In the genomic region with DNA sequence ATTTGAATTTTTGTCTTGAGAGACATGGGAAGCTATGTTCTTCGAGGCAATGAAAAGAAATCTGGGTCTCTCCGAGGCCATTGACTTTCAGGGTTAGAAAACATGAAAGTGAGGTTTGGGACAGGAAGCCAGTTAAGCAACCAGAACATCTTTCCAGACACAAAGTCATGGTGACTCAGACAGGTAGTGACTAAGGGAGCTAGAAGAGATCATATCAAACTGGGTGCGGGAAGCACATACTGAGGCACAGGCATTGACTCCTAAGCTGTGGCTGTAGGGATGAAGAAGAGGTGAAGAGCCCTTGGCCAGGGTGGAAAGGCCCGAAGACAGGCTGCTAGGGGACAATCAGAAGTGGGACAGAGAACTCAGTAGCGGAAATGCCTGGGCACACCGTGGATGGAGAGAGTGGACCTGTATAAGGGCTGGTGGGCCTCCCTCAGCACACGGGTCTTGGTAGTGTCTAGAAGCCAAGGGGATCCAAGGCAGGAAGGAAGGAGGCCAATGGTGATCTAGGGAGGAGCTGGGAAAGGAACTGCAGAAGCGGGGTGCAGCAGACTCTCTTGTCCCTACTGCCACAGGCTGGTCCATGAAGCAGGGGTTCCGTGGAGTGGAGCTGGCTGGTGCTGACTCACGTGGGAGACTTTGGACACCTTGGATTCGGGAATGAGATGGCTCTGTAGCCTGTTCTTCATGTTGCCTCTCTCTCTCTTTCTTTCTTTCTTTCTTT, we compare ENCODE assay signal across 8 mouse cellular contexts. TPM values are rescaled to one million over a fixed set of nuclear protein-coding genes. Genes with fewer than 3 reads are reported as not detected.
DNase-seq lines count a peak whose midpoint lies in the region; ATAC-seq and TF ChIP-seq lines count a peak whose summit lies in the region.

No protein-coding gene starts in this region.

- H3K4me3 ChIP-seq in spleen, adult 2 months (ENCODE audit: extremely low read depth, insufficient read depth, insufficient read length): no peak overlapping the region; the same call in 1 of the 2 replicates
- peak overlapping the region; percentile 96 for H3K4me3 ChIP-seq in embryonic facial prominence, embryonic 13.5 days
- H3K4me3 ChIP-seq in limb, embryonic 11.5 days (ENCODE audit: low read depth, low read length): peak overlapping the region; percentile 99; the same call in 1 of the 2 replicates
- peak overlapping the region; percentile 100 for H3K4me3 ChIP-seq in neural tube, embryonic 15.5 days (replicated peaks)

- peak in 1 of 2 experiments; percentile 1 for DNase-seq in spleen, adult 2 months (ENCODE audit: low read depth in 1 of 2, low spot score in 2 of 2)
- DNase-seq in spleen, postnatal 10 days (ENCODE audit: low spot score in 2 of 2): no peak
- DNase-seq in limb, embryonic 11.5 days (ENCODE audit: low spot score): no peak
- DNase-seq in layer of hippocampus, adult 8-10 months (ENCODE audit: low spot score in 2 of 2): no peak
- no peak for DNase-seq in gastrocnemius, postnatal 10 days
- no peak for DNase-seq in yolk sac, embryonic 10.5 days (ENCODE audit: low spot score)

- peaks cover 13% of the 10 kb centered on the region for H3K4me1 ChIP-seq in spleen, adult 2 months (ENCODE audit: control insufficient read depth, insufficient read depth, insufficient read length)
- H3K4me1 ChIP-seq in embryonic facial prominence, embryonic 13.5 days: peaks cover 27% of the 10 kb centered on the region
- peaks cover 8% of the 10 kb centered on the region for H3K4me1 ChIP-seq in limb, embryonic 11.5 days (ENCODE audit: control insufficient read depth, insufficient read depth, low read length)
- H3K4me1 ChIP-seq in neural tube, embryonic 15.5 days: peaks cover 41% of the 10 kb centered on the region

- 59% methylated on average over 11 of the region's 11 CpGs for WGBS in spleen, adult 2 months
- WGBS in embryonic facial prominence, embryonic 13.5 days: 83% methylated on average over 11 of the region's 11 CpGs
- WGBS in limb, embryonic 11.5 days: 85% methylated on average over 11 of the region's 11 CpGs
- 86% methylated on average over 11 of the region's 11 CpGs for WGBS in neural tube, embryonic 15.5 days

- H3K36me3 ChIP-seq in spleen, adult 2 months (ENCODE audit: control insufficient read depth, insufficient read depth, low read length): no peaks in the 10 kb centered on the region
- peaks cover 17% of the 10 kb centered on the region for H3K36me3 ChIP-seq in embryonic facial prominence, embryonic 13.5 days
- 0 out of 2 replicates have a peak, but pooled peaks cover under 1% of the 10 kb centered on the region for H3K36me3 ChIP-seq in limb, embryonic 11.5 days (ENCODE audit: control insufficient read depth, insufficient read depth, low read length)
- H3K36me3 ChIP-seq in neural tube, embryonic 15.5 days: peaks cover 4% of the 10 kb centered on the region; the same call in 1 of the 2 replicates

- H3K9me3 ChIP-seq in embryonic facial prominence, embryonic 13.5 days: peaks cover 7% of the 10 kb centered on the region; the same call in 1 of the 2 replicates
- H3K9me3 ChIP-seq in limb, embryonic 11.5 days (ENCODE audit: control insufficient read depth, low read length): no peaks in the 10 kb centered on the region
- H3K9me3 ChIP-seq in neural tube, embryonic 15.5 days (replicated peaks): no peaks in the 10 kb centered on the region

- H3K4me2 ChIP-seq in embryonic facial prominence, embryonic 13.5 days: peak overlapping the region; percentile 86
- H3K4me2 ChIP-seq in limb, embryonic 11.5 days (ENCODE audit: low read depth, severe bottlenecking): peak overlapping the region; percentile 64
- peak overlapping the region; percentile 91 for H3K4me2 ChIP-seq in neural tube, embryonic 15.5 days

- TF ChIP-seq CTCF in spleen, adult 2 months (IDR thresholded peaks at IDR 0.05; ENCODE audit: extremely low read depth, insufficient read depth, insufficient read length, insufficient replicate concordance): no peak

- no peak for ATAC-seq in embryonic facial prominence, embryonic 13.5 days (ENCODE audit: insufficient number of reproducible peaks, insufficient read depth, low FRiP score, low TSS enrichment, low read depth)
- ATAC-seq in limb, embryonic 11.5 days (ENCODE audit: insufficient number of reproducible peaks, low FRiP score, low TSS enrichment, low read depth): no peak
- no peak for ATAC-seq in neural tube, embryonic 15.5 days (ENCODE audit: low FRiP score)

- 0 out of 2 replicates have a peak overlapping the region, but pooled peaks have one; percentile 89 for H3K27ac ChIP-seq in spleen, adult 2 months (ENCODE audit: insufficient read depth, low read length)
- H3K27ac ChIP-seq in embryonic facial prominence, embryonic 13.5 days: peak overlapping the region; percentile 90
- H3K27ac ChIP-seq in limb, embryonic 11.5 days (replicated peaks; ENCODE audit: low read depth, low read length): peak overlapping the region; percentile 78; the same call in 1 of the 2 replicates
- H3K27ac ChIP-seq in neural tube, embryonic 15.5 days (replicated peaks): peak overlapping the region; percentile 97

- TF ChIP-seq POLR2A in spleen, adult 2 months (IDR thresholded peaks at IDR 0.05; ENCODE audit: low read depth, low read length): no peak

- peak overlapping the region; percentile 97 for H3K9ac ChIP-seq in embryonic facial prominence, embryonic 13.5 days
- H3K9ac ChIP-seq in limb, embryonic 11.5 days (ENCODE audit: low read length): no peak overlapping the region; the same call in 1 of the 2 replicates
- peak overlapping the region; percentile 98 for H3K9ac ChIP-seq in neural tube, embryonic 15.5 days (replicated peaks)

- H3K27me3 ChIP-seq in spleen, adult 2 months (ENCODE audit: control insufficient read depth, insufficient read depth, low read length): no peaks in the 10 kb centered on the region
- H3K27me3 ChIP-seq in embryonic facial prominence, embryonic 13.5 days: no peaks in the 10 kb centered on the region
- no peaks in the 10 kb centered on the region for H3K27me3 ChIP-seq in limb, embryonic 11.5 days (ENCODE audit: control insufficient read depth, insufficient read depth, low read length)
- no peaks in the 10 kb centered on the region for H3K27me3 ChIP-seq in neural tube, embryonic 15.5 days (replicated peaks)

RNA-seq across cellular contexts. Expression of gene Blcap, which starts 3.7 kb away (rescaled TPM):
- 17.1 and 18.7 TPM in 2 replicates for polyA plus RNA-seq in spleen, adult 2 months (2012; rRNA removed)
- polyA plus RNA-seq in embryonic facial prominence, embryonic 13.5 days (2015; fragmentation: Nextera tagmentation; extraction: Ambion mirVana): 66.7 and 68.7 TPM in 2 replicates
- 73.8 and 76.0 TPM in 2 replicates for polyA plus RNA-seq in limb, embryonic 11.5 days (2014; fragmentation: Nextera tagmentation; extraction: Ambion mirVana)
- polyA plus RNA-seq in neural tube, embryonic 15.5 days (2015; fragmentation: Nextera tagmentation; extraction: Ambion mirVana): 201 and 225 TPM in 2 replicates
- 100 to 1,000 TPM; 136 to 152 (median 144) TPM for total RNA-seq in layer of hippocampus, adult 8-10 months (2022)
- 10 to 100 TPM; 25.9 to 34.6 TPM for total RNA-seq in gastrocnemius, postnatal 10 days (2021)

RNA-seq across cellular contexts. Expression of gene Nnat, which starts 7.5 kb away (rescaled TPM):
- polyA plus RNA-seq in spleen, adult 2 months (2012; rRNA removed): 2.7 and 3.5 TPM in 2 replicates
- 732 and 923 TPM in 2 replicates for polyA plus RNA-seq in embryonic facial prominence, embryonic 13.5 days (2015; fragmentation: Nextera tagmentation; extraction: Ambion mirVana)
- polyA plus RNA-seq in limb, embryonic 11.5 days (2014; fragmentation: Nextera tagmentation; extraction: Ambion mirVana): 1,283 and 1,480 TPM in 2 replicates
- polyA plus RNA-seq in neural tube, embryonic 15.5 days (2015; fragmentation: Nextera tagmentation; extraction: Ambion mirVana): 3,438 and 4,597 TPM in 2 replicates
- 100 to 1,000 TPM; 458 to 613 (median 542) TPM for total RNA-seq in layer of hippocampus, adult 8-10 months (2022)
- total RNA-seq in gastrocnemius, postnatal 10 days (2021): 10 to 100 TPM; 11.3 to 14.3 TPM

Comparison
In these comparisons a context has a peak if more than half of its experiments do, and no peak if none do; other contexts are left out.
1. RNA of gene Nnat, which starts 7.5 kb away (polyA plus RNA-seq): 3,438 to 4,597 TPM in neural tube, embryonic 15.5 days, 1,283 to 1,480 TPM in limb, embryonic 11.5 days and 732 to 923 TPM in embryonic facial prominence, embryonic 13.5 days; 2.7 to 3.5 TPM in spleen, adult 2 months; every median in the first group is over 100 times any median in the second.
2. Peak in every context shown above with its lines, with median percentiles within 50 percentile points of each other: H3K27ac ChIP-seq and H3K4me2 ChIP-seq.